Mouse (Mus musculus) intestine, embryonic 15.5 days (tissue): ENCODE measurements at regions not wholly inside any gene's neighbourhood (a gene's known extent, or its start where the extent isn't known, plus 50 kb on each side); places are given as distances from the start of the nearest gene placed in this dataset.

Source experiments
- ATAC-seq: fragments of 200-750 bp; cut with Nextera tagmentation; 2 replicates; pipeline ENCODE4 v1.8.0; 2017; ENCODE audit warnings: moderate TSS enrichment, moderate library complexity
- H3K27ac ChIP-seq: fragments of 300-500 bp; sonication (generic); 2 replicates; pipeline ENCODE4 v1.5.1; 2015; ENCODE audit warnings: mild to moderate bottlenecking, inconsistent platforms
- H3K27me3 ChIP-seq: fragments of 300-500 bp; sonication (generic); replicated peaks from 2 replicates; pipeline ENCODE4 v1.6.1; 2015; ENCODE audit warnings: inconsistent platforms
- H3K36me3 ChIP-seq: fragments of 300-500 bp; sonication (generic); 2 replicates; pipeline ENCODE4 v1.6.1; 2015; ENCODE audit warnings: inconsistent platforms
- H3K4me1 ChIP-seq: fragments of 300-500 bp; sonication (generic); replicated peaks from 2 replicates; pipeline ENCODE4 v1.6.1; 2015; ENCODE audit warnings: inconsistent platforms
- H3K4me2 ChIP-seq: fragments of 300-500 bp; sonication (generic); replicated peaks from 2 replicates; pipeline ENCODE4 v1.6.1; 2015; ENCODE audit warnings: mild to moderate bottlenecking, inconsistent platforms
- H3K4me3 ChIP-seq: fragments of 300-500 bp; sonication (generic); replicated peaks from 2 replicates; pipeline ENCODE4 v1.5.1; 2015; ENCODE audit warnings: inconsistent platforms
- H3K9ac ChIP-seq: fragments of 300-500 bp; sonication (generic); 2 replicates; pipeline ENCODE4 v1.6.1; 2015; ENCODE audit warnings: inconsistent platforms
- H3K9me3 ChIP-seq: fragments of 300-500 bp; sonication (generic); 2 replicates; pipeline ENCODE4 v1.6.1; 2016; ENCODE audit warnings: inconsistent platforms
- WGBS: fragments of 180-500 bp; shearing (Covaris S2); methylation state at CpG from one replicate; pipeline ENCODE4 v1.1.7; 2015; 5-methylcytosine and 5-hydroxymethylcytosine counted together

- Histone ChIP-seq H3K4me3 (no peak overlapping the region), H3K9me3 (no peaks in the 10 kb centered on the region), H3K36me3 (no peaks in the 10 kb centered on the region), H3K9ac (no peak overlapping the region), H3K4me2 (no peak overlapping the region), H3K27me3 (no peaks in the 10 kb centered on the region), H3K27ac (no peak overlapping the region), H3K4me1 (0 out of 2 replicates have a peak, but pooled peaks cover 3% of the 10 kb centered on the region)
- peak; percentile 45; the same call in 1 of the 2 replicates for ATAC-seq
- WGBS = 20% methylated on average over 8 of the region's 8 CpGs
These were observed 117.3 kb downstream of the Arl4a start for GRCm38 (mm10) chr12:39920466-39920913.

DNA sequence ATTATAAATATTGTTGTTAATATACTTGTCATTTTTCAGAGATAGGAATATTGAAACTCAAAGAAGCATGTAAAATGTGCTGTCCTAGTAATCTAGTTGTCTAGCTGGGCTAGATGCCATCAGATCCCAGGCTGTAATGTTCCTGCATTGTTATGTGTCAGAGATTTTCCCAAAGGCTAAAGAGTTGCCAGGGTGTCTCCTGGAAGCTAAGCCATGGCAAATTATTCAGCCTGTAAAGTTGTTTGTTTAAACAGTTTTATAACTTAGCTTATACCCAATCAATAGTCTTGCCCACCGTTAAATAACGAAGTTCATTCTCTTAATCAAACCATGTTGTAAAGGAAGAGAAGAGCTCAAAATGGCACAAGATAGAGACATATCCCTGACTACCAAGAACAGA, 117.9 kb downstream of the Arl4a start:
- WGBS = 71% methylated on average over 2 of the region's 2 CpGs
- no peak overlapping the region for H3K4me2 ChIP-seq
- no peaks in the 10 kb centered on the region for H3K36me3 ChIP-seq
- H3K4me3 ChIP-seq = no peak overlapping the region
- no peak overlapping the region for H3K27ac ChIP-seq
- no peak overlapping the region for H3K9ac ChIP-seq
- H3K4me1 ChIP-seq = 0 out of 2 replicates have a peak, but pooled peaks cover 3% of the 10 kb centered on the region
- no peaks in the 10 kb centered on the region for H3K27me3 ChIP-seq
- ATAC-seq = no peak
- no peaks in the 10 kb centered on the region for H3K9me3 ChIP-seq

DNA sequence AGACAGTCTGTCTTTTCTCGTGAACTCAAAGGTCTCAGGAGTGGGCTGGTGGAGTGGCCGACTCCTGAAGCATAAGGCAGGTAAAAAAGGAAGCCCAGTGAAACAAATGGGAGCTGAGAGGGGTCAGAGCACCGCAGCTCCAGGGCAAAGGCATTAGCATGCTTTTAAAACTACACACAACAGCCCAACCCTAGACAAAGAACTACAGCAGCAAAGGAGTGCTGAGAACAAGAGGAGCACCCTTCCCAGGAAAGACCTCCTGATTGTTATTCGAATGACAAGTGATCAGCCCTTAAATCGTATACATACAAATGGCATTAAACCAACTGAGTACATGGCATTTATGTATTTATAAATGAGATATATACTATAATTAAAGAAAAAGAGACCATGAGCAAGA, 149.3 kb downstream of the Arl4a start:
- 71% methylated on average over 5 of the region's 5 CpGs for WGBS

DNA sequence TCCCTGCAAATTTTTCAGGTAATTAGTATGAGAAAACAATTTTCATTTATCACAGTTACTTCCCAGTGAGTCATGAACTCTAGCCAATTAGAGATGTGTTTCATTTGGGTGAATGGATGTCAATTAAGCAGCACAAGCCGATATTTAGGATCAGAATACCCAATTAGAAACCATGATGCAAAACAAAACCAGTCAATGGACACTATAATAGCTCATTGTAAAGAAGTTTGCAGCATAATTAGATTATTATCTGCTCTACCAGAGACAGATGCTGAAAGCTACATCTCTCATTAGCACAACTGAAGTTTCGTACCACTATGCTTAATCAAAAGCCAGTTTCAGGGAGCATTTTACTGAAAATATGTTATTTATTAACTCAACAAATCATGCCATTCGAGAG, 152.5 kb downstream of the Arl4a start:
- no peak overlapping the region for H3K4me3 ChIP-seq
- H3K9me3 ChIP-seq = no peaks in the 10 kb centered on the region
- no peaks in the 10 kb centered on the region for H3K27me3 ChIP-seq
- H3K36me3 ChIP-seq = no peaks in the 10 kb centered on the region
- no peak overlapping the region for H3K27ac ChIP-seq
- H3K9ac ChIP-seq = no peak overlapping the region
- no peaks in the 10 kb centered on the region for H3K4me1 ChIP-seq
- ATAC-seq = no peak
- 71% methylated on average over 3 of the region's 3 CpGs for WGBS
- no peak overlapping the region for H3K4me2 ChIP-seq

More for the DNA sequence above, 149.3 kb downstream of the Arl4a start:
- Histone ChIP-seq H3K27me3 (no peaks in the 10 kb centered on the region), H3K4me3 (no peak overlapping the region), H3K4me1 (no peaks in the 10 kb centered on the region), H3K9me3 (no peaks in the 10 kb centered on the region), H3K36me3 (no peaks in the 10 kb centered on the region), H3K9ac (no peak overlapping the region), H3K27ac (no peak overlapping the region), H3K4me2 (no peak overlapping the region)
- no peak for ATAC-seq

- no peaks in the 10 kb centered on the region for H3K9me3 ChIP-seq
These were observed 157.5 kb downstream of the Arl4a start for GRCm38 (mm10) chr12:39880309-39880708.

GRCm38 (mm10) chr12:39873917-39874316, 163.9 kb downstream of the Arl4a start:
- no peak for ATAC-seq
- no peaks in the 10 kb centered on the region for H3K27me3 ChIP-seq
- WGBS = 67% methylated on average over 6 of the region's 6 CpGs

More at GRCm38 (mm10) chr12:39880309-39880708, 157.5 kb downstream of the Arl4a start:
- no peak for ATAC-seq
- H3K27ac ChIP-seq = no peak overlapping the region
- H3K4me2 ChIP-seq = no peak overlapping the region
- H3K9ac ChIP-seq = no peak overlapping the region
- 90% methylated on average over 1 of the region's 1 CpGs for WGBS
- H3K4me3 ChIP-seq = no peak overlapping the region
- H3K4me1 ChIP-seq = no peaks in the 10 kb centered on the region
- H3K36me3 ChIP-seq = no peaks in the 10 kb centered on the region
- no peaks in the 10 kb centered on the region for H3K27me3 ChIP-seq

DNA sequence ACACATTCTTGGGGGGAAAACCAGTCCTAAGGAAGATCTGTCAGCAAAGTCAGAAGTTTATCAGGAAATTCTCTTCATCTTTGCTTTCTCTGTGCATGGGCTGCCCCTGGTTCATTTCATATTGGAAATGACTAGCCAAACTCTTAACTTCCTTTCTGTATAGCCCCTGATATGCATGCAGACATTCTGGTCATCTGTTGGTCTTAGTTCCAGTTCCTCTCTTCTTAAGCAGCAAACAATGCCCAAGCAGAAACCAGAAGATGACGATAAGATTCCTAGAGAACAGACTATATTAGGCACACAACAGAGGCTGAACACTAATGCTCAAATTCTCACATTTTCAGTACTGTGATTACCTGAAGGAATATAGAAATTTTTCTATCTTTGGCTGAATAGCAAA, 176.0 kb downstream of the Arl4a start:
- Histone ChIP-seq H3K9ac (no peak overlapping the region), H3K4me2 (no peak overlapping the region), H3K27me3 (no peaks in the 10 kb centered on the region), H3K27ac (no peak overlapping the region), H3K4me1 (no peaks in the 10 kb centered on the region), H3K36me3 (no peaks in the 10 kb centered on the region), H3K9me3 (no peaks in the 10 kb centered on the region), H3K4me3 (no peak overlapping the region)
- WGBS = 80% methylated on average over 1 of the region's 1 CpGs
- ATAC-seq = no peak

More at GRCm38 (mm10) chr12:39873917-39874316, 163.9 kb downstream of the Arl4a start:
- no peak overlapping the region for H3K9ac ChIP-seq
- no peaks in the 10 kb centered on the region for H3K9me3 ChIP-seq
- H3K27ac ChIP-seq = no peak overlapping the region
- no peak overlapping the region for H3K4me3 ChIP-seq
- no peaks in the 10 kb centered on the region for H3K4me1 ChIP-seq
- no peaks in the 10 kb centered on the region for H3K36me3 ChIP-seq
- H3K4me2 ChIP-seq = no peak overlapping the region

DNA sequence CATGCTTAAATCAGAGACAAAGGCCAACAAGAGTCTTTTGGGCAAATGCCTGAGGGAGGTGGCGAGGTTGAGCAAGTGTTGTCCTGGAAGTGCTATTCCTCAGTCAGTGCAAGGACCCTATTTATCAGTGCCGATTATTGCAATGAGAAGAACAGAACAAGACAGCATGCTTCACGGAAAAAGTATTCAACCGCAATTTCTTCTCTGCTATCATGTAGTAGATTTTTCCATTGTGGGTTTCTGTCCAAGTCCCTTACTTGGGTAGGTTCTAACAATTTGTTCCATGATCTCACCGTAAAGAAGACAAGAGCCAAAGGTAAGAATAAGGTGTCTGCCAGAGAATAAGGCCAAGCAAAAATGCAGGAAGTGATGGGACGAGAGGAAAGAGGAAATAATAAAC, 186.2 kb downstream of the Arl4a start:
- H3K27me3 ChIP-seq = no peaks in the 10 kb centered on the region
- no peaks in the 10 kb centered on the region for H3K9me3 ChIP-seq
- no peak overlapping the region for H3K4me2 ChIP-seq
- H3K4me1 ChIP-seq = no peaks in the 10 kb centered on the region
- no peak overlapping the region for H3K27ac ChIP-seq
- 83% methylated on average over 6 of the region's 6 CpGs for WGBS
- no peak for ATAC-seq
- no peak overlapping the region for H3K9ac ChIP-seq
- H3K36me3 ChIP-seq = no peaks in the 10 kb centered on the region
- H3K4me3 ChIP-seq = no peak overlapping the region

GRCm38 (mm10) chr12:39849346-39850058, 188.3 kb downstream of the Arl4a start:
- WGBS = 81% methylated on average over 3 of the region's 3 CpGs
- Histone ChIP-seq H3K27ac (no peak overlapping the region), H3K4me2 (no peak overlapping the region), H3K9me3 (no peaks in the 10 kb centered on the region), H3K36me3 (no peaks in the 10 kb centered on the region), H3K4me1 (no peaks in the 10 kb centered on the region), H3K27me3 (no peaks in the 10 kb centered on the region), H3K4me3 (no peak overlapping the region), H3K9ac (no peak overlapping the region)
- ATAC-seq = no peak

GRCm38 (mm10) chr12:39840615-39841014, 197.2 kb downstream of the Arl4a start:
- Histone ChIP-seq H3K27me3 (no peaks in the 10 kb centered on the region), H3K9me3 (no peaks in the 10 kb centered on the region), H3K4me1 (no peaks in the 10 kb centered on the region), H3K9ac (no peak overlapping the region), H3K4me2 (no peak overlapping the region), H3K27ac (no peak overlapping the region), H3K36me3 (no peaks in the 10 kb centered on the region), H3K4me3 (no peak overlapping the region)
- no peak for ATAC-seq
- WGBS = 94% methylated on average over 2 of the region's 2 CpGs

DNA sequence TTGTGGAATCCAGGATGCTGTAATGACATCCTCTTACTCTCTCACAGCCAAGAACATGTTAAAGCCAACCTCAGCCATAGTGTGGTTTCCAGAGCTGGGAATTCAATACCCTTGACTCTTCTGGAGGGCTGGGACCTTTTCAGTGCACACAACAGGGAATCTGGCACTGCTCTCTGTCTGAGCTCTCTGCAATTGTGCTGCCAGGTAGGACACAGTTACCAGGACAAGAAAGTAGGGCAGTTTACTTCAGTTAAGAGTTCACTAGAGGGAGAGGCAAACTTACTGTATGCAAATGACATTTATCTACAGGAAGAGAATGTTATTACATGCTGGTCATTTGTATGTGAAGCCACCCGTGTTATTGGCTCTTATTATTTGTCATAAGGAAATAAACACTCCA, 197.6 kb downstream of the Arl4a start:
- 67% methylated on average over 1 of the region's 1 CpGs for WGBS
- no peak overlapping the region for H3K4me2 ChIP-seq
- no peaks in the 10 kb centered on the region for H3K4me1 ChIP-seq
- H3K9ac ChIP-seq = no peak overlapping the region
- H3K9me3 ChIP-seq = no peaks in the 10 kb centered on the region
- H3K27me3 ChIP-seq = no peaks in the 10 kb centered on the region
- H3K4me3 ChIP-seq = no peak overlapping the region
- no peak overlapping the region for H3K27ac ChIP-seq
- no peaks in the 10 kb centered on the region for H3K36me3 ChIP-seq
- ATAC-seq = no peak

DNA sequence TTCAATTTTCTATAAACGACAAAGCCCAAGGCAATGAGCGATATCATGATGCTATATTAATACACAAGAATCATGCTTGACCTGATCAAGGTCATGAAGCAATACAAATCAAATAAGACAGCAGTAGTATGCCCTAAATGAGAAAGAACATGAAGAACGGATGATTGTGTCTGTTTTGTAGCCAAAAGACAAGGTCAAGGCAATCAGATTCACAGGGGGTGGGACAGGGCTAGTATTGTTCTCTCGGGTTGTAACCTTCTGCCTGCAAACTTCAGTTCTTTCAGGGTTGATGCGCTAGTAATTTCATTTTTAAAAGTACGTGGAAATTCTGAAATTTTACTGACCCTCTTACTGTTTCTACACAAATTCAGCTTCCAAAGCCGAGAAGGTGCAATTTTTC, 206.7 kb downstream of the Arl4a start:
- Histone ChIP-seq H3K9me3 (no peaks in the 10 kb centered on the region), H3K4me3 (no peak overlapping the region), H3K9ac (no peak overlapping the region), H3K36me3 (no peaks in the 10 kb centered on the region), H3K27me3 (no peaks in the 10 kb centered on the region), H3K4me1 (no peaks in the 10 kb centered on the region), H3K27ac (no peak overlapping the region), H3K4me2 (no peak overlapping the region)
- 78% methylated on average over 7 of the region's 7 CpGs for WGBS
- ATAC-seq = no peak

DNA sequence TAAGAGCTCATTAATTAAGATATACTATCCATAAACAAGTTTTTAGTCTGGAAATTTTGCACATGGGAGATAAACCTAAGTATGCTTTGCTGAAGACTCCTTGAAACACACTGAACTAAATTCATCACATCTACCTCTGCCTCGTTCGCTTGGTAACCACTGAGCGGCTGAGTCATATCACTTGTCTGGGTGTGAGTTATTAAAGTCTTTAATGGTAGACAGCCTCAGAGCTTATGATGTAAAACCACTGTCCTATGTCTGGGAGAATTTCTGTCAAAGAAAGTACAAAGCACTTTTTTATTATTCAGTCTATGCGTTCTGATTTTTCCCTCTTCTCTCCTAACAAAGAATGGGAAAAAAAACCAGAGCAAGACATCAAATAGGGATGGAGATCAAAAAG, 207.3 kb downstream of the Arl4a start:
- no peaks in the 10 kb centered on the region for H3K4me1 ChIP-seq
- WGBS = 80% methylated on average over 4 of the region's 4 CpGs

More for the DNA sequence above, 207.3 kb downstream of the Arl4a start:
- Histone ChIP-seq H3K27ac (no peak overlapping the region), H3K27me3 (no peaks in the 10 kb centered on the region), H3K4me3 (no peak overlapping the region), H3K4me2 (no peak overlapping the region), H3K36me3 (no peaks in the 10 kb centered on the region), H3K9me3 (no peaks in the 10 kb centered on the region), H3K9ac (no peak overlapping the region)
- no peak for ATAC-seq
